15 mouse cellular contexts compared by ENCODE assay signal in the genomic region with DNA sequence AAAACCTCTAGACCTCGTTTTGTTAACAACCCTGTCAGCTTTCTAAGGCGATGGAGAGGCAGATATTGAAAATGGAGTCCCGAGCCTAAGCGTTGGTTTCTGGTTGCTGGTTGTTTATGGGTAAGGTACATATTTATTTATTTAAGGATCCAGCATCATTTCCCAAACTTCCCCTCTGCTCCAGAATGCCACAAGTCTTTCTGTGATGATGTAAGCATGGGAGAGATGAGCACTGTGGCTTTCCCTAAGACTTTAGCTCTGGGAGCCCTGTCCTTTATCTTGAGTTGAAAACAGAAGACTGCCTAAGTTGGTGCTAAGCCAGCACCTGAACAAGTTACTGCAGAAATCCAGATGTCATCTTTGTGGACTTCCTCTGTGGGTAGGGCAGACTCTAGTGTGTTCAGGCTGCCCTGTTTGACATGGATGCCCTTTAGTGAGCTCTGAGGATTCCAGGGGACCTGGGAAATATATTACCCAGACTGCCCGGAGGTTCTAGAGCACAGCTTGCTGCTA. TPM values are rescaled to one million over a fixed set of nuclear protein-coding genes. Genes with fewer than 3 reads are reported as not detected.
DNase-seq lines count a peak whose midpoint lies in the region; ATAC-seq lines count a peak whose summit lies in the region.
"Had no signal": no experiment of that assay in that cellular context is flagged by ENCODE, and none has a peak within 500 bp of the region (broad histone marks: within the 10 kb centered on the region; RNA-seq: fewer than 3 reads in every experiment).

No protein-coding gene starts in this region.

- peaks cover 70% of the 10 kb centered on the region for H3K4me1 ChIP-seq in forebrain, embryonic 10.5 days
- H3K4me1 ChIP-seq in forebrain, embryonic 14.5 days (ENCODE audit: control insufficient read depth, insufficient read depth, low read length): peaks cover 7% of the 10 kb centered on the region; the same call in 1 of the 2 replicates
- H3K4me1 ChIP-seq in kidney, embryonic 16.5 days (ENCODE audit: insufficient read depth, low read length): peaks cover 25% of the 10 kb centered on the region
- peaks cover 21% of the 10 kb centered on the region for H3K4me1 ChIP-seq in stomach, embryonic 15.5 days

- H3K36me3 ChIP-seq in forebrain, embryonic 10.5 days (replicated peaks): peaks cover 5% of the 10 kb centered on the region; the same call in 1 of the 2 replicates
- no peaks in the 10 kb centered on the region for H3K36me3 ChIP-seq in forebrain, embryonic 14.5 days (ENCODE audit: control insufficient read depth, insufficient read depth, low read length)
- no peaks in the 10 kb centered on the region for H3K36me3 ChIP-seq in kidney, embryonic 16.5 days (ENCODE audit: insufficient read depth, low read length)
- H3K36me3 ChIP-seq in stomach, embryonic 15.5 days: no peaks in the 10 kb centered on the region
- H3K36me3 ChIP-seq: heart, embryonic 12.5 days; liver, embryonic 12.5 days had no signal

- 10% methylated on average over 5 of the region's 5 CpGs for WGBS in forebrain, embryonic 10.5 days
- 11% methylated on average over 5 of the region's 5 CpGs for WGBS in forebrain, embryonic 14.5 days
- 19% methylated on average over 5 of the region's 5 CpGs for WGBS in kidney, embryonic 16.5 days
- WGBS in stomach, embryonic 15.5 days: 21% methylated on average over 5 of the region's 5 CpGs

- H3K27me3 ChIP-seq in forebrain, embryonic 10.5 days (ENCODE audit: poor library complexity, severe bottlenecking): peaks cover 100% of the 10 kb centered on the region
- H3K27me3 ChIP-seq in forebrain, embryonic 14.5 days (replicated peaks; ENCODE audit: control insufficient read depth, insufficient read depth, low read length): peaks cover 93% of the 10 kb centered on the region
- H3K27me3 ChIP-seq in kidney, embryonic 16.5 days (ENCODE audit: insufficient read depth, low read length): peaks cover 95% of the 10 kb centered on the region
- peaks cover 94% of the 10 kb centered on the region for H3K27me3 ChIP-seq in stomach, embryonic 15.5 days (replicated peaks)

- H3K4me3 ChIP-seq in forebrain, embryonic 10.5 days: peak overlapping the region; percentile 60
- no peak overlapping the region for H3K4me3 ChIP-seq in forebrain, embryonic 14.5 days (ENCODE audit: low read depth, low read length)
- H3K4me3 ChIP-seq in kidney, embryonic 16.5 days (ENCODE audit: low read length): peak overlapping the region; percentile 57
- peak overlapping the region; percentile 52 for H3K4me3 ChIP-seq in stomach, embryonic 15.5 days (replicated peaks)
- H3K4me3 ChIP-seq: liver, embryonic 12.5 days had no signal

- DNase-seq in forebrain, embryonic 10.5 days (ENCODE audit: extremely low spot score, low spot score): peak; percentile 25
- DNase-seq in forebrain, embryonic 14.5 days (ENCODE audit: low spot score): no peak
- DNase-seq in kidney, postnatal 36 days: no peak
- DNase-seq in forelimb bud, embryonic 11.5 days (ENCODE audit: low read depth, low spot score): peak; percentile 13
- DNase-seq in urinary bladder, adult 18-20 months (ENCODE audit: low spot score in 2 of 2): no peak
- DNase-seq: cerebellum, adult 18-20 months; gastrocnemius, postnatal 10 days; layer of hippocampus, adult 9-11 months; lung, postnatal 14 days had no signal

- no peak overlapping the region for H3K27ac ChIP-seq in forebrain, embryonic 10.5 days
- H3K27ac ChIP-seq in forebrain, embryonic 14.5 days (ENCODE audit: low read depth, low read length): no peak overlapping the region
- H3K27ac ChIP-seq in kidney, embryonic 16.5 days (ENCODE audit: low read length): peak overlapping the region; percentile 27
- H3K27ac ChIP-seq in stomach, embryonic 15.5 days: peak overlapping the region; percentile 84
- H3K27ac ChIP-seq: liver, embryonic 12.5 days had no signal

- peaks cover 7% of the 10 kb centered on the region for H3K9me3 ChIP-seq in forebrain, embryonic 10.5 days
- H3K9me3 ChIP-seq in forebrain, embryonic 14.5 days (replicated peaks; ENCODE audit: control insufficient read depth, low read length): no peaks in the 10 kb centered on the region; the same call in 1 of the 2 replicates
- peaks cover 5% of the 10 kb centered on the region; the same call in 1 of the 2 replicates for H3K9me3 ChIP-seq in kidney, embryonic 16.5 days (ENCODE audit: low read length)
- no peaks in the 10 kb centered on the region for H3K9me3 ChIP-seq in stomach, embryonic 15.5 days

- H3K9ac ChIP-seq in forebrain, embryonic 14.5 days (ENCODE audit: low read length): no peak overlapping the region
- peak overlapping the region; percentile 70 for H3K9ac ChIP-seq in kidney, embryonic 16.5 days (replicated peaks; ENCODE audit: low read length)
- H3K9ac ChIP-seq in stomach, embryonic 15.5 days: no peak overlapping the region
- H3K9ac ChIP-seq: heart, embryonic 12.5 days; liver, embryonic 12.5 days had no signal

- no peak overlapping the region for H3K4me2 ChIP-seq in forebrain, embryonic 14.5 days (ENCODE audit: low read length)
- H3K4me2 ChIP-seq in kidney, embryonic 16.5 days (replicated peaks; ENCODE audit: low read depth, low read length): peak overlapping the region; percentile 73
- H3K4me2 ChIP-seq in stomach, embryonic 15.5 days: peak overlapping the region; percentile 88; the same call in 1 of the 2 replicates

- ATAC-seq in forebrain, embryonic 14.5 days: no peak
- no peak for ATAC-seq in kidney, embryonic 16.5 days (ENCODE audit: low FRiP score, low TSS enrichment)
- ATAC-seq in stomach, embryonic 15.5 days (ENCODE audit: insufficient read depth, low FRiP score, low read depth): no peak
- no peak for ATAC-seq in frontal cortex, adult (ENCODE audit: low TSS enrichment)
- ATAC-seq: intestine, embryonic 16.5 days; liver, embryonic 12.5 days had no signal

RNA-seq across cellular contexts. Expression of gene Six2, which starts 1.8 kb away (rescaled TPM):
- 9.7 and 10.9 TPM in 2 replicates for polyA plus RNA-seq in forebrain, embryonic 10.5 days (2016; fragmentation: Nextera tagmentation; extraction: Ambion mirVana)
- polyA plus RNA-seq in forebrain, embryonic 14.5 days (2014; fragmentation: Nextera tagmentation; extraction: Ambion mirVana): 0.23 TPM in 2 replicates
- 13.3 and 15.9 TPM in 2 replicates for polyA plus RNA-seq in kidney, embryonic 16.5 days (2015; fragmentation: Nextera tagmentation; extraction: Ambion mirVana)
- polyA plus RNA-seq in stomach, embryonic 15.5 days (2015; fragmentation: Nextera tagmentation; extraction: Ambion mirVana): 6.9 and 13.9 TPM in 2 replicates

Comparison
In these comparisons a context has a peak if more than half of its experiments do, and no peak if none do; other contexts are left out.
1. DNase-seq: peak in forebrain, embryonic 10.5 days (single experiment) and forelimb bud, embryonic 11.5 days (single experiment); none in forebrain, embryonic 14.5 days (single experiment), kidney, postnatal 36 days (0 of 2) and urinary bladder, adult 18-20 months (0 of 2).
2. H3K27ac ChIP-seq: peak in kidney, embryonic 16.5 days (single experiment) and stomach, embryonic 15.5 days (single experiment); none in forebrain, embryonic 10.5 days (single experiment) and forebrain, embryonic 14.5 days (single experiment).